In genomic region chr11:63018083-63018622, GRCm38 (mm10) we compare ENCODE assay signal across 15 mouse cellular contexts. TPM values are rescaled to one million over a fixed set of nuclear protein-coding genes. Genes with fewer than 3 reads are reported as not detected.
DNase-seq lines count a peak whose midpoint lies in the region; ATAC-seq lines count a peak whose summit lies in the region.
"Had no signal": no experiment of that assay in that cellular context is flagged by ENCODE, and none has a peak within 500 bp of the region (broad histone marks: within the 10 kb centered on the region; RNA-seq: fewer than 3 reads in every experiment).

No protein-coding gene starts in this region.

- peaks cover 18% of the 10 kb centered on the region; the same call in 1 of the 2 replicates for H3K4me1 ChIP-seq in forebrain, embryonic 12.5 days
- no peaks in the 10 kb centered on the region for H3K4me1 ChIP-seq in forebrain, embryonic 11.5 days (replicated peaks; ENCODE audit: control insufficient read depth, insufficient read depth, low read length)
- peaks cover 32% of the 10 kb centered on the region for H3K4me1 ChIP-seq in hindbrain, embryonic 10.5 days (replicated peaks)
- no peaks in the 10 kb centered on the region for H3K4me1 ChIP-seq in hindbrain, embryonic 11.5 days (replicated peaks; ENCODE audit: control insufficient read depth, insufficient read depth, low read length)
- H3K4me1 ChIP-seq in neural tube, embryonic 13.5 days (replicated peaks) = peaks cover 36% of the 10 kb centered on the region

- 77% methylated on average over 6 of the region's 6 CpGs for WGBS in forebrain, embryonic 12.5 days
- WGBS in forebrain, embryonic 11.5 days = 87% methylated on average over 6 of the region's 6 CpGs
- WGBS in hindbrain, embryonic 10.5 days = 86% methylated on average over 6 of the region's 6 CpGs
- WGBS in hindbrain, embryonic 11.5 days = 76% methylated on average over 6 of the region's 6 CpGs
- 78% methylated on average over 6 of the region's 6 CpGs for WGBS in neural tube, embryonic 13.5 days

- H3K27ac ChIP-seq in forebrain, embryonic 12.5 days = peak overlapping the region; percentile 61; the same call in 1 of the 2 replicates
- no peak overlapping the region for H3K27ac ChIP-seq in forebrain, embryonic 11.5 days (ENCODE audit: low read depth, low read length)
- 0 out of 2 replicates have a peak overlapping the region, but pooled peaks have one; percentile 31 for H3K27ac ChIP-seq in hindbrain, embryonic 10.5 days
- no peak overlapping the region for H3K27ac ChIP-seq in hindbrain, embryonic 11.5 days (ENCODE audit: low read depth, low read length)
- H3K27ac ChIP-seq in neural tube, embryonic 13.5 days (replicated peaks) = peak overlapping the region; percentile 64
- H3K27ac ChIP-seq: embryonic facial prominence, embryonic 13.5 days; kidney, postnatal 0 days; limb, embryonic 12.5 days had no signal

- H3K36me3 ChIP-seq in forebrain, embryonic 12.5 days (replicated peaks) = no peaks in the 10 kb centered on the region
- no peaks in the 10 kb centered on the region for H3K36me3 ChIP-seq in forebrain, embryonic 11.5 days (ENCODE audit: control insufficient read depth, insufficient read depth, low read length)
- H3K36me3 ChIP-seq in hindbrain, embryonic 10.5 days = no peaks in the 10 kb centered on the region
- no peaks in the 10 kb centered on the region for H3K36me3 ChIP-seq in hindbrain, embryonic 11.5 days (ENCODE audit: control insufficient read depth, insufficient read depth, low read length)
- H3K36me3 ChIP-seq in neural tube, embryonic 13.5 days = no peaks in the 10 kb centered on the region
- H3K36me3 ChIP-seq: embryonic facial prominence, embryonic 13.5 days; limb, embryonic 12.5 days had no signal

- ATAC-seq in forebrain, embryonic 12.5 days (ENCODE audit: low FRiP score) = no peak; the same call in 1 of the 2 replicates
- no peak for ATAC-seq in forebrain, embryonic 11.5 days (replicated peaks; ENCODE audit: low FRiP score)
- ATAC-seq in hindbrain, embryonic 11.5 days (ENCODE audit: low FRiP score) = no peak
- ATAC-seq in neural tube, embryonic 13.5 days (ENCODE audit: low read depth) = 0 out of 2 replicates have a peak, but pooled peaks have one; percentile 11
- ATAC-seq: forebrain, postnatal 0 days had no signal

- no peaks in the 10 kb centered on the region for H3K9me3 ChIP-seq in forebrain, embryonic 12.5 days
- no peaks in the 10 kb centered on the region for H3K9me3 ChIP-seq in forebrain, embryonic 11.5 days (ENCODE audit: control insufficient read depth, low read length)
- H3K9me3 ChIP-seq in hindbrain, embryonic 10.5 days = no peaks in the 10 kb centered on the region
- H3K9me3 ChIP-seq in hindbrain, embryonic 11.5 days (ENCODE audit: control insufficient read depth, low read length) = no peaks in the 10 kb centered on the region
- no peaks in the 10 kb centered on the region for H3K9me3 ChIP-seq in neural tube, embryonic 13.5 days
- H3K9me3 ChIP-seq: embryonic facial prominence, embryonic 13.5 days; limb, embryonic 12.5 days had no signal

- DNase-seq in forebrain, embryonic 11.5 days (ENCODE audit: low spot score) = no peak
- DNase-seq in hindbrain, embryonic 10.5 days (ENCODE audit: low spot score) = no peak
- DNase-seq in hindbrain, embryonic 11.5 days (ENCODE audit: low spot score) = no peak
- DNase-seq in neural tube, embryonic 10.5 days (ENCODE audit: extremely low spot score, low spot score) = no peak
- DNase-seq in lung, postnatal 36 days = peak; percentile 44
- DNase-seq in adrenal gland, adult (ENCODE audit: inconsistent age in 2 of 2, low spot score in 1 of 2) = no peak
- DNase-seq: lung, embryonic 14.5 days; right cerebral cortex, postnatal 14 days; thymus, postnatal 14 days had no signal

- no peaks in the 10 kb centered on the region for H3K27me3 ChIP-seq in forebrain, embryonic 12.5 days
- no peaks in the 10 kb centered on the region for H3K27me3 ChIP-seq in forebrain, embryonic 11.5 days (ENCODE audit: control insufficient read depth, insufficient read depth, low read length)
- H3K27me3 ChIP-seq in hindbrain, embryonic 10.5 days (ENCODE audit: insufficient read depth, poor library complexity, severe bottlenecking) = no peaks in the 10 kb centered on the region; the same call in 1 of the 2 replicates
- H3K27me3 ChIP-seq in hindbrain, embryonic 11.5 days (ENCODE audit: control insufficient read depth, insufficient read depth, low read length) = no peaks in the 10 kb centered on the region
- no peaks in the 10 kb centered on the region for H3K27me3 ChIP-seq in neural tube, embryonic 13.5 days
- H3K27me3 ChIP-seq: embryonic facial prominence, embryonic 13.5 days; limb, embryonic 12.5 days had no signal

- H3K4me2 ChIP-seq in forebrain, embryonic 12.5 days = no peak overlapping the region
- no peak overlapping the region for H3K4me2 ChIP-seq in forebrain, embryonic 11.5 days (ENCODE audit: low read depth, low read length, severe bottlenecking)
- no peak overlapping the region for H3K4me2 ChIP-seq in hindbrain, embryonic 11.5 days (replicated peaks; ENCODE audit: low read depth, low read length)
- H3K4me2 ChIP-seq in neural tube, embryonic 13.5 days = no peak overlapping the region
- H3K4me2 ChIP-seq: embryonic facial prominence, embryonic 13.5 days; limb, embryonic 12.5 days; lung, embryonic 14.5 days had no signal

- no peak overlapping the region for H3K9ac ChIP-seq in forebrain, embryonic 12.5 days
- no peak overlapping the region for H3K9ac ChIP-seq in forebrain, embryonic 11.5 days (ENCODE audit: low read length)
- H3K9ac ChIP-seq in hindbrain, embryonic 11.5 days (ENCODE audit: low read depth, low read length) = no peak overlapping the region
- H3K9ac ChIP-seq in neural tube, embryonic 13.5 days = no peak overlapping the region
- H3K9ac ChIP-seq: embryonic facial prominence, embryonic 13.5 days; forebrain, postnatal 0 days; limb, embryonic 12.5 days; lung, embryonic 14.5 days had no signal

- H3K4me3 ChIP-seq in forebrain, embryonic 12.5 days (replicated peaks) = no peak overlapping the region
- no peak overlapping the region for H3K4me3 ChIP-seq in forebrain, embryonic 11.5 days (ENCODE audit: low read depth, low read length)
- no peak overlapping the region for H3K4me3 ChIP-seq in hindbrain, embryonic 10.5 days
- no peak overlapping the region for H3K4me3 ChIP-seq in hindbrain, embryonic 11.5 days (ENCODE audit: low read depth, low read length)
- no peak overlapping the region for H3K4me3 ChIP-seq in neural tube, embryonic 13.5 days
- H3K4me3 ChIP-seq: embryonic facial prominence, embryonic 13.5 days; limb, embryonic 12.5 days had no signal

RNA-seq across cellular contexts. Expression of gene Tekt3, which starts 43.3 kb away (rescaled TPM):
- polyA plus RNA-seq in forebrain, embryonic 12.5 days (2016; fragmentation: Nextera tagmentation; extraction: Ambion mirVana) = not detected in 2 replicates
- not detected in 2 replicates for polyA plus RNA-seq in forebrain, embryonic 11.5 days (2014; fragmentation: Nextera tagmentation; extraction: Ambion mirVana)
- not detected in 2 replicates for polyA plus RNA-seq in hindbrain, embryonic 10.5 days (2016; fragmentation: Nextera tagmentation; extraction: Ambion mirVana)
- polyA plus RNA-seq in hindbrain, embryonic 11.5 days (2014; fragmentation: Nextera tagmentation; extraction: Ambion mirVana) = 0.12 TPM in 1 of 2 replicates, not detected in the other
- not detected in 2 replicates for polyA plus RNA-seq in neural tube, embryonic 13.5 days (2015; fragmentation: Nextera tagmentation; extraction: Ambion mirVana)
- polyA plus RNA-seq: embryonic facial prominence, embryonic 13.5 days; kidney, postnatal 0 days; limb, embryonic 12.5 days; lung, embryonic 14.5 days had no signal

Comparison
In these comparisons a context has a peak if more than half of its experiments do, and no peak if none do; other contexts are left out.
1. H3K27ac ChIP-seq: peak in forebrain, embryonic 12.5 days (single experiment), hindbrain, embryonic 10.5 days (single experiment) and neural tube, embryonic 13.5 days (single experiment); none in forebrain, embryonic 11.5 days (single experiment) and hindbrain, embryonic 11.5 days (single experiment).